Mouse (Mus musculus): ENCODE data around the gene Mymx. TPM values are rescaled to one million over a fixed set of nuclear protein-coding genes. Genes with fewer than 3 reads are reported as not detected.

Gene Mymx
- polyA plus RNA-seq, 1 experiment from 2014 or later, result not detected

DNA sequence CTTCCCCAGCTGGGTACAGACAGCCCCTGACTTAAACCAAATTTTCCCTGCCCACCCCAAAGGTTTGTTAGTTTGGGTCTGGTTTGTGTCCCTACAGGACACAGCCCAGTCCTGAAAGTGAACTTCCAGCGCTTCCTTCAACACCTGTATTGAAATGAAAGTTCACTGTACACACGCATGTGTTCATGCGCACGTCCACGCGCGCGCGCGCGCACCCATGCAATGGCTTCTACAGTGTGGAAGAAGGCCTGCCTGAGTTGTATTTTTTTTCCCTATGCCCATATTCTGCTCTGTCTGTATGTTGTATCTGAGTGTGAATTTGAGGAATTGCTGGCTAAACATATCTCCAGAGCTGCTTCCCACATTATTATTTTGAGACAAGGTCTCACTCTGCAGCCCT, 36.8 kb downstream of the Mymx start:
- ATAC-seq (ENCODE audit: low FRiP score, low TSS enrichment) (no peak), DNase-seq (no peak)
- H3K27me3 ChIP-seq (ENCODE audit: control insufficient read depth, insufficient read depth, low read length), result no peaks in the 10 kb centered on the region
- WGBS, result 96% methylated on average over 11 of the region's 11 CpGs
- no peaks in the 10 kb centered on the region for H3K9me3 ChIP-seq (ENCODE audit: control insufficient read depth, low read length)
- H3K27ac ChIP-seq (replicated peaks; ENCODE audit: low read depth, low read length), result no peak overlapping the region
- peak overlapping the region; percentile 95 for H3K4me2 ChIP-seq (ENCODE audit: low read length)
- H3K4me3 ChIP-seq (replicated peaks; ENCODE audit: low read depth, low read length), result peak overlapping the region; percentile 78
- H3K9ac ChIP-seq (replicated peaks; ENCODE audit: low read length), result peak overlapping the region; percentile 86; the same call in 1 of the 2 replicates
- peaks cover 44% of the 10 kb centered on the region for H3K36me3 ChIP-seq (ENCODE audit: control insufficient read depth, insufficient read depth, low read length)
- H3K4me1 ChIP-seq (ENCODE audit: control insufficient read depth, insufficient read depth, low read length), result peaks cover 8% of the 10 kb centered on the region

DNA sequence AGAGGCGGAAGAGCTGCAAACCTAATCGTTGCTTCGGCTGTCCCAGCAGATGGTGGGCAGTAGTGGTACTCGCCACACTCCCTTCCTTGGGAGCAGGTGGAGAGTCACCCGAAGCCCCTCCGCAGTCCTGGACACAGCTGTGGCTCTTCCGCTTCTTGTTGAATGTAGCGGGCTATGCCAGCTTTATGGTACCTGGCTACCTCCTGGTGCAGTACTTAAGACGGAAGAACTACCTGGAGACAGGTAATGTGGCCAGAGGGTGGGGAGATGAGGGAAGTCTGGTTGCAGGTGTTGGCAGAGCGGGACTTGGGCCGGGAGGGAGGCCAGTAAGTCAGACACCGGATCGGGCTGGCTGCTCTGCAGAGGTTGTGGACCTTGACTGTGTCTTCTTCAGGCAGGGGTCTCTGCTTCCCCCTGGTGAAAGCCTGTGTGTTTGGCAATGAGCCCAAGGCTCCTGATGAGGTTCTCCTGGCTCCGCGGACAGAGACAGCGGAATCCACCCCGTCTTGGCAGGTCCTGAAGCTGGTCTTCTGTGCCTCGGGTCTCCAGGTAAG, 37.3 kb downstream of the Mymx start:
- H3K4me1 ChIP-seq (ENCODE audit: control insufficient read depth, insufficient read depth, low read length), result peaks cover 8% of the 10 kb centered on the region
- peak overlapping the region; percentile 82 for H3K27ac ChIP-seq (replicated peaks; ENCODE audit: low read depth, low read length)
- no peaks in the 10 kb centered on the region for H3K9me3 ChIP-seq (ENCODE audit: control insufficient read depth, low read length)
- H3K36me3 ChIP-seq (ENCODE audit: control insufficient read depth, insufficient read depth, low read length), result peaks cover 39% of the 10 kb centered on the region
- ATAC-seq (ENCODE audit: low FRiP score, low TSS enrichment), result no peak; the same call in 1 of the 2 replicates
- H3K4me2 ChIP-seq (ENCODE audit: low read length), result peak overlapping the region; percentile 95
- DNase-seq, result no peak
- H3K4me3 ChIP-seq (replicated peaks; ENCODE audit: low read depth, low read length), result peak overlapping the region; percentile 78
- peak overlapping the region; percentile 86 for H3K9ac ChIP-seq (replicated peaks; ENCODE audit: low read length)
- 8% methylated on average over 18 of the region's 18 CpGs for whole genome bisulfite sequencing
- H3K27me3 ChIP-seq (ENCODE audit: control insufficient read depth, insufficient read depth, low read length), result no peaks in the 10 kb centered on the region

DNA sequence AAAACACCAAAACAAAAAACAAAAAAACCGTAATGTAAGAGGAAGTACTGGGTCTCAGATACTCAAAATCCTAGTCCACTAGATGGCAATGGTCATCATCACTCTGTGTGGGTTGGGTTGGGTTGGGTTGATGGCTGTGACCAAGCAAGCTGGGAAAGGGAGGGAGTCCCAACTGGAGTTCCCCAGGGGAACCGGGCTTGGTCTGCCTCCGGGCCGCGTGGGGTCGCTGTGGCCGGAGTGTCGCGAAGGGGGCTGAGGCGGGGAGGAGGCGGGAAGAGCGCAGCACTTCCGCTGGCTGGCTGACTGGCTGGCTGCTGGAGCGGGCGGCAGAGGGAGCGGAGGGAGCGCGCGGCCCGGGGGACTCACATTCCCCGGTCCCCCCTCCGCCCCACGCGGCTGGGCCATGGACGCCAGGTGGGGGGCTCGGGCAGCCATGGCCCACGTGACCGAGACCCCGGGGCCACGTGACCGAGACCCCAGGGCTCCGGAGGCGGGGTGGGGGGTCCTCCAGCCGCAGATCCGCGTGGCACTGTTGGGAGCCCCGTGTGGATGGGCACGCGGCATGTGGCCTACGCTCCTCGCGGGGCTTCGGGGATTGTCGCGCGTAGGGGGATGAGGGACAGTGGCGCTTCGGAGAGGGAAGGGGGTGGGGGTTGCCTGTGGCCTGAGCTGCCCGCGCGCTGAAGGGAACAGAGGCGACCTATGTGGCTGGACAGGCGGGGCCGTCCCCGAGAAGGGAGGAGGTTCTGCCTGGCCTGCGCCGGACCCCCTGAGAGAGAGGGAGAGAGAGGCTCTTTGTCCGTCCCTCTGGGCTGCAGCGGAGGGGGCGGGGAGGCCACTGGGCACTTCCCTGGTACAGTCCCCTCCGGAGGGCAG, 38.0 kb downstream of the Mymx start, which contains the start of gene Slc35b2:
Gene Slc35b2 (plus strand): TSS at position 220 of the 876 bp plus-strand sequence.
- WGBS, result under 1% methylated on average over 57 of the region's 61 CpGs
- no peaks in the 10 kb centered on the region for H3K27me3 ChIP-seq (ENCODE audit: control insufficient read depth, insufficient read depth, low read length)
- H3K4me3 ChIP-seq (replicated peaks; ENCODE audit: low read depth, low read length), result peak within 1 kb of the TSS; percentile 78
- peak within 1 kb of the TSS; percentile 95 for H3K4me2 ChIP-seq (ENCODE audit: low read length)
- no peaks in the 10 kb centered on the region for H3K9me3 ChIP-seq (ENCODE audit: control insufficient read depth, low read length)
- peak; percentile 84 for ATAC-seq (ENCODE audit: low FRiP score, low TSS enrichment)
- peak within 1 kb of the TSS; percentile 86 for H3K9ac ChIP-seq (replicated peaks; ENCODE audit: low read length)
- DNase-seq, result peak; percentile 95
- H3K27ac ChIP-seq (replicated peaks; ENCODE audit: low read depth, low read length), result peak within 1 kb of the TSS; percentile 82
- peaks cover 8% of the 10 kb centered on the region for H3K4me1 ChIP-seq (ENCODE audit: control insufficient read depth, insufficient read depth, low read length)
- H3K36me3 ChIP-seq (ENCODE audit: control insufficient read depth, insufficient read depth, low read length), result peaks cover 32% of the 10 kb centered on the region

DNA sequence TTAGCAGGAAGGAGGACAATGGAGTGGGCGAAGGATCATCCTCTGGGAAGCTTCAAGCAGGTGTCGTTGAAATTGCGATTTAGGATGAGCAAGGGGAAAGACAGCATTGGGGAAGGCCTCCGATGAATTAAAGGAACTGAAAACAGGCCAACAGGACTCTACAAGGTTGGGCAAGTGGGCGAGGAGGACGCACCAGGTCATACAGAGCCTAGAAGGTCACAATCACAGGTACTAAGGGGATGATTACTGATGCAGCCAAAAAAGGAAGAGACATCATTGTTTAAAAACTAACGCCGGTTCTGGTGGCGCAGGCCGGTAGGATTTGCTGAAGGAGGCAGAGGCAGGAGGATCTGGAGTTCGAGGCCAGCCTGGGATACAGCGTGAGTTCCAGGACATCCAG, 38.7 kb downstream of the Mymx start:
- Histone ChIP-seq H3K27ac (replicated peaks; ENCODE audit: low read depth, low read length) (no peak overlapping the region), H3K27me3 (ENCODE audit: control insufficient read depth, insufficient read depth, low read length) (no peaks in the 10 kb centered on the region), H3K4me3 (replicated peaks; ENCODE audit: low read depth, low read length) (no peak overlapping the region), H3K4me1 (ENCODE audit: control insufficient read depth, insufficient read depth, low read length) (peaks cover 8% of the 10 kb centered on the region), H3K4me2 (ENCODE audit: low read length) (no peak overlapping the region), H3K9me3 (ENCODE audit: control insufficient read depth, low read length) (no peaks in the 10 kb centered on the region), H3K9ac (replicated peaks; ENCODE audit: low read length) (no peak overlapping the region), H3K36me3 (ENCODE audit: control insufficient read depth, insufficient read depth, low read length) (peaks cover 25% of the 10 kb centered on the region)
- ATAC-seq (ENCODE audit: low FRiP score, low TSS enrichment), result no peak
- 80% methylated on average over 12 of the region's 12 CpGs for WGBS
- no peak for DNase-seq

DNA sequence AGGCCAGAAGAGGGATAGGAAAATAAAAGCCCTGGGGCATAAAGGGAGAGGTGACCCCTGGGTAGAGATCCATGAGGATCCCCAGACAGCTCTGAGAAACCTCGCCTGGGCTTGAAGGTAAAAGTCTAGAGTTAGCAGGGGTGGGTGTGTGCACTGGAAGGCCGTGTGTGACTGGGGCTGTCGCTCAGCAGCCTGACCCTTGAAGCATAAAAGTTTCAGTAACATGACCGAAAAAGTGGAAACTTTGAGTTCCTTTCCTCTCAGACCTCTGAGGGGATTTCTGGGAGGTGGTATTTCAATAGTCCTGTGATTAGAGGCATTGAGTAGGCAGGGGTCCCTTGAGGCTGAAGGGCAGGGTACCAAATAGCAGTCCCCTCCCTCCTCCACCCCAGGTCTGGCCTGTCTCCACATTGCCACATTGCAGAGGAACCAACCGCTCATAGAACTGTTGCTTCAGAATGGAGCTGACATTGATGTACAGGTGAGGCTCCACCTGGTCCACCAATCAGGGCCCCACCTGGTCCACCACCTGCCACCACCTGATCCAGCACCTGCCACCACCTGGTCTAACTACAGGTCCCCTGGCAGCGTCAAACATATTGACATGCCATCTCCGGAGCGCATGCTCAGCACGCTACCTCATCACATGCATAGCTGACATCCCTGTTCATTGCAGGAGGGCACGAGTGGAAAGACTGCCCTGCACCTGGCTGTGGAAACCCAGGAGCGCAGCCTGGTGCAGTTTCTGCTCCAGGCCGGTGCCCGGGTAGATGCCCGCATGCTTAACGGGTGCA, 42.0 kb downstream of the Mymx start:
- no peak for ATAC-seq (ENCODE audit: low FRiP score, low TSS enrichment)
- no peak for DNase-seq
- no peaks in the 10 kb centered on the region for H3K36me3 ChIP-seq (ENCODE audit: control insufficient read depth, insufficient read depth, low read length)
- peaks cover 16% of the 10 kb centered on the region for H3K4me1 ChIP-seq (ENCODE audit: control insufficient read depth, insufficient read depth, low read length)
- H3K9me3 ChIP-seq (ENCODE audit: control insufficient read depth, low read length), result no peaks in the 10 kb centered on the region
- no peak overlapping the region for H3K4me2 ChIP-seq (ENCODE audit: low read length)
- no peak overlapping the region for H3K4me3 ChIP-seq (replicated peaks; ENCODE audit: low read depth, low read length)
- H3K27me3 ChIP-seq (ENCODE audit: control insufficient read depth, insufficient read depth, low read length), result no peaks in the 10 kb centered on the region
- no peak overlapping the region for H3K27ac ChIP-seq (replicated peaks; ENCODE audit: low read depth, low read length)
- WGBS, result 84% methylated on average over 15 of the region's 15 CpGs
- H3K9ac ChIP-seq (replicated peaks; ENCODE audit: low read length), result no peak overlapping the region

DNA sequence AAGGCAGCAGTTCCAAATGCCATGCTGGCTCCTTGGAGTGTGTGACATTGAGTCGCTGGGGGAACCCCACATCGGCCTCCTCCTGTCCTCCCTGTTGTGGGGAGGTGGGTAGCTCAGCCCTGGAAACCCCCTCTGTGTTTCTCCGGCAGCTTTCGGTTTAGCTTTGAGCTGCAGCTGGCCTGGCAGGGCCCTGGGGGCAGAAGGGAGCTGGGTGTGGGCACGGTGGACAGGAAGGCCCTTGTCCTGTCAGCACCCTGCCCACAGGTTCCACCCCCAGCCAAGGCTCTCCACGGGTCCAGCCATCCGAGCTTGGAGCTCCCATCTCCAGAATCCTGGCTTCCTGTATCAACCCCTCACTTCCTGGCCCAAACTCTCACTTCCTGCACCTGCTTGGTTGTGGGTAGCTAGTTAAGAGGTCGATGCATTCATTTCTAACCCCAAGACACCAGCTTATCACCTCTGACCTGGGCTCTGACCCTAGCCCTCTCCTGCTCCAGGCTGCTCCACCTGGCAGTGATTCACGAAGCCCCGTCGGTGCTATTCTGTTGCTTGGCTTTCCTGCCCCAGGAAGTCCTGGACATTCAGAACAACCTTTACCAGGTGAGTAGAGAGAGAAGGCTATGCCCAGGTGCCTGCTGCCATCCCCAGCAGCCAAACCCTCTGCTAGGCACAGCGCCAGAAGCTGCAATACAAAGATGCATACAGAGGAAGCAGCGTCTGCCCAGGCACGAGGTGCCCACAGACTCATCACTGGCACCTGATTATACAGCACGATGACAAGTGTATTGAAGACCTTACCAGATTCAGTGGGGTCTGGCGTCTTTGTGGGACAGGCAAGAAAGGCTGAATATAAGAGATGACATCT, 43.7 kb downstream of the Mymx start:
- 77% methylated on average over 16 of the region's 16 CpGs for WGBS
- Histone ChIP-seq H3K4me2 (ENCODE audit: low read length) (no peak overlapping the region), H3K9me3 (ENCODE audit: control insufficient read depth, low read length) (no peaks in the 10 kb centered on the region), H3K9ac (replicated peaks; ENCODE audit: low read length) (no peak overlapping the region), H3K27me3 (ENCODE audit: control insufficient read depth, insufficient read depth, low read length) (no peaks in the 10 kb centered on the region), H3K4me3 (replicated peaks; ENCODE audit: low read depth, low read length) (no peak overlapping the region), H3K36me3 (ENCODE audit: control insufficient read depth, insufficient read depth, low read length) (no peaks in the 10 kb centered on the region), H3K27ac (replicated peaks; ENCODE audit: low read depth, low read length) (no peak overlapping the region), H3K4me1 (ENCODE audit: control insufficient read depth, insufficient read depth, low read length) (peaks cover 10% of the 10 kb centered on the region; the same call in 1 of the 2 replicates)
- no peak for ATAC-seq (ENCODE audit: low FRiP score, low TSS enrichment)
- DNase-seq, result no peak

DNA sequence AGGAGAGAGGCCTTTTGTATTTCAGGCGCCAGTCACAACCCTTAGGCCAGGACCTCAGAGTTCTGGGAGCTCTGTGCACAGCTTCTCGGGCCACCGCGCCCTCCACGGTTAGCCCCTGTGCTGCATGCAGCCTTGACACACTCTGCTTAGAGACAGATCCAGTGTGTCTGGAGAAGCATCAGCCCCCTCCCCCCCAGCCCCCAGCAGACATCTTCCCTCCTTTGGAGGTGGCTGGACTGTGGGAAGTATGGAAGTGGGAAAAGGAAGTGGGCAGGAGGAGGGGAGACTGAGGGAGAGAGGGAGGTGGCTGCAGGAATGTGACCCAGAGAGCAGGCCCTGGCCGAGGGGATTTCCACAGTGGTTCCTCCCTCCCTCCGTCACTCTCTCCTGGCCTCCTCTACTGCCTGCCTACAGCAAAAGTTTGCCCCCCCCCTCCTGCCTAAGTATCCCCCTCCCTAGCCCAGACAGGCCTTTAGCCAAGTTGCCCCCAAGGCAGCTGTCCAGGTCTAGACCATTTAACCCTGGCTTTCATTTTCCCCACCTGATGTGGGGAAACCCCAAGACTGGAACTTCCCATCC, 44.6 kb downstream of the Mymx start:
- peaks cover 10% of the 10 kb centered on the region; the same call in 1 of the 2 replicates for H3K4me1 ChIP-seq (ENCODE audit: control insufficient read depth, insufficient read depth, low read length)
- no peaks in the 10 kb centered on the region for H3K27me3 ChIP-seq (ENCODE audit: control insufficient read depth, insufficient read depth, low read length)
- H3K36me3 ChIP-seq (ENCODE audit: control insufficient read depth, insufficient read depth, low read length), result no peaks in the 10 kb centered on the region
- no peak overlapping the region for H3K4me2 ChIP-seq (ENCODE audit: low read length)
- no peaks in the 10 kb centered on the region for H3K9me3 ChIP-seq (ENCODE audit: control insufficient read depth, low read length)
- DNase-seq, result no peak
- H3K27ac ChIP-seq (replicated peaks; ENCODE audit: low read depth, low read length), result no peak overlapping the region
- ATAC-seq (ENCODE audit: low FRiP score, low TSS enrichment), result no peak
- H3K4me3 ChIP-seq (replicated peaks; ENCODE audit: low read depth, low read length), result no peak overlapping the region
- WGBS, result 69% methylated on average over 7 of the region's 7 CpGs
- H3K9ac ChIP-seq (replicated peaks; ENCODE audit: low read length), result no peak overlapping the region

Data from midbrain, embryonic 14.5 days (tissue).